In genomic region chr2:54085430-54086087, GRCm38 (mm10) we compare ENCODE assay signal across 7 mouse cellular contexts. TPM values are rescaled to one million over a fixed set of nuclear protein-coding genes. Genes with fewer than 3 reads are reported as not detected.
A peak's percentile ranks its signal among the peaks of the same experiment; 100 is the strongest.
DNase-seq lines count a peak whose midpoint lies in the region; ATAC-seq and TF ChIP-seq lines count a peak whose summit lies in the region.

Gene Rprm (minus strand): TSS chr2:54085552.

- peak; percentile 96 for TF ChIP-seq CTCF in midbrain, postnatal 0 days (IDR thresholded peaks at IDR 0.05)

- WGBS in heart, embryonic 12.5 days: 2% methylated on average over 27 of the region's 27 CpGs
- WGBS in kidney, embryonic 16.5 days: 5% methylated on average over 26 of the region's 27 CpGs
- WGBS in limb, embryonic 15.5 days: 6% methylated on average over 27 of the region's 27 CpGs
- WGBS in midbrain, postnatal 0 days: 5% methylated on average over 27 of the region's 27 CpGs

- H3K4me1 ChIP-seq in brown adipose tissue, adult 24 weeks (ENCODE audit: control insufficient read depth, insufficient read depth, insufficient read length, low read length): no peaks in the 10 kb centered on the region
- H3K4me1 ChIP-seq in heart, embryonic 12.5 days (replicated peaks): peaks cover 15% of the 10 kb centered on the region
- peaks cover 12% of the 10 kb centered on the region; the same call in 1 of the 2 replicates for H3K4me1 ChIP-seq in kidney, embryonic 16.5 days (ENCODE audit: insufficient read depth, low read length)
- peaks cover 18% of the 10 kb centered on the region; the same call in 1 of the 2 replicates for H3K4me1 ChIP-seq in limb, embryonic 15.5 days
- H3K4me1 ChIP-seq in midbrain, postnatal 0 days (ENCODE audit: insufficient read depth, low read length): peaks cover 5% of the 10 kb centered on the region; the same call in 1 of the 2 replicates

- H3K4me2 ChIP-seq in heart, embryonic 12.5 days: peak within 1 kb of the TSS; percentile 89
- peak within 1 kb of the TSS; percentile 62 for H3K4me2 ChIP-seq in kidney, embryonic 16.5 days (replicated peaks; ENCODE audit: low read depth, low read length)
- peak within 1 kb of the TSS; percentile 91 for H3K4me2 ChIP-seq in limb, embryonic 15.5 days
- peak within 1 kb of the TSS; percentile 89 for H3K4me2 ChIP-seq in midbrain, postnatal 0 days (ENCODE audit: low read depth, low read length, poor library complexity, severe bottlenecking)

- no peaks in the 10 kb centered on the region for H3K36me3 ChIP-seq in heart, embryonic 12.5 days
- H3K36me3 ChIP-seq in kidney, embryonic 16.5 days (ENCODE audit: insufficient read depth, low read length): no peaks in the 10 kb centered on the region
- H3K36me3 ChIP-seq in limb, embryonic 15.5 days: no peaks in the 10 kb centered on the region
- H3K36me3 ChIP-seq in midbrain, postnatal 0 days (ENCODE audit: insufficient read depth, low read length): no peaks in the 10 kb centered on the region

- H3K9ac ChIP-seq in heart, embryonic 12.5 days: peak within 1 kb of the TSS; percentile 21; the same call in 1 of the 2 replicates
- peak within 1 kb of the TSS; percentile 47 for H3K9ac ChIP-seq in kidney, embryonic 16.5 days (replicated peaks; ENCODE audit: low read length)
- 0 out of 2 replicates have a peak within 1 kb of the TSS, but pooled peaks have one; percentile 14 for H3K9ac ChIP-seq in limb, embryonic 15.5 days
- peak within 1 kb of the TSS; percentile 56 for H3K9ac ChIP-seq in midbrain, postnatal 0 days (replicated peaks; ENCODE audit: low read length, poor library complexity, severe bottlenecking)

- ATAC-seq in heart, embryonic 12.5 days (ENCODE audit: insufficient number of reproducible peaks, low FRiP score): peak; percentile 88
- ATAC-seq in kidney, embryonic 16.5 days (ENCODE audit: low FRiP score, low TSS enrichment): peak; percentile 97
- peak; percentile 88 for ATAC-seq in limb, embryonic 15.5 days (ENCODE audit: insufficient number of reproducible peaks, low FRiP score, low TSS enrichment, low read depth)
- peak; percentile 93 for ATAC-seq in midbrain, postnatal 0 days (ENCODE audit: low FRiP score)

- no peak within 1 kb of the TSS for H3K27ac ChIP-seq in brown adipose tissue, adult 24 weeks (replicated peaks; ENCODE audit: low read depth, low read length)
- no peak within 1 kb of the TSS for H3K27ac ChIP-seq in heart, embryonic 12.5 days (ENCODE audit: poor library complexity, severe bottlenecking)
- H3K27ac ChIP-seq in kidney, embryonic 16.5 days (ENCODE audit: low read length): peak within 1 kb of the TSS; percentile 26
- peak within 1 kb of the TSS; percentile 38; the same call in 1 of the 2 replicates for H3K27ac ChIP-seq in limb, embryonic 15.5 days
- H3K27ac ChIP-seq in midbrain, postnatal 0 days (ENCODE audit: low read depth, low read length): no peak within 1 kb of the TSS

- no peaks in the 10 kb centered on the region for H3K9me3 ChIP-seq in heart, embryonic 12.5 days (replicated peaks)
- H3K9me3 ChIP-seq in kidney, embryonic 16.5 days (ENCODE audit: low read length): no peaks in the 10 kb centered on the region
- no peaks in the 10 kb centered on the region for H3K9me3 ChIP-seq in limb, embryonic 15.5 days
- H3K9me3 ChIP-seq in midbrain, postnatal 0 days (ENCODE audit: low read length): no peaks in the 10 kb centered on the region

- peak; percentile 21 for DNase-seq in fibroblast of lung, adult 2 months (ENCODE audit: low read depth)
- peak; percentile 94 for DNase-seq in midbrain, postnatal 0 days (ENCODE audit: low spot score)
- peak; percentile 49 to 82 for DNase-seq in spleen, postnatal 4 days (ENCODE audit: low spot score in 2 of 2)

- H3K27me3 ChIP-seq in heart, embryonic 12.5 days (replicated peaks): peaks cover 29% of the 10 kb centered on the region
- H3K27me3 ChIP-seq in kidney, embryonic 16.5 days (ENCODE audit: insufficient read depth, low read length): peaks cover 24% of the 10 kb centered on the region
- H3K27me3 ChIP-seq in limb, embryonic 15.5 days: peaks cover 18% of the 10 kb centered on the region
- H3K27me3 ChIP-seq in midbrain, postnatal 0 days (ENCODE audit: insufficient read depth, low read length): no peaks in the 10 kb centered on the region

- peak within 1 kb of the TSS; percentile 41 for H3K4me3 ChIP-seq in brown adipose tissue, adult 24 weeks (ENCODE audit: insufficient read depth, low read depth, low read length)
- H3K4me3 ChIP-seq in heart, embryonic 12.5 days: peak within 1 kb of the TSS; percentile 53
- peak within 1 kb of the TSS; percentile 46 for H3K4me3 ChIP-seq in kidney, embryonic 16.5 days (ENCODE audit: low read length)
- peak within 1 kb of the TSS; percentile 56 for H3K4me3 ChIP-seq in limb, embryonic 15.5 days
- peak within 1 kb of the TSS; percentile 58 for H3K4me3 ChIP-seq in midbrain, postnatal 0 days (ENCODE audit: low read depth, low read length)

RNA-seq across cellular contexts. Expression of gene Rprm, which starts in this region (rescaled TPM):
- not detected in 2 replicates for polyA plus RNA-seq in brown adipose tissue, adult 24 weeks (2012; ENCODE audit: insufficient read depth, insufficient read length, missing spikeins)
- 1.2 and 1.3 TPM in 2 replicates for polyA plus RNA-seq in heart, embryonic 12.5 days (2016; fragmentation: Nextera tagmentation; extraction: Ambion mirVana)
- polyA plus RNA-seq in kidney, embryonic 16.5 days (2015; fragmentation: Nextera tagmentation; extraction: Ambion mirVana): 86.6 and 87.7 TPM in 2 replicates
- 24.9 and 36.3 TPM in 2 replicates for polyA plus RNA-seq in limb, embryonic 15.5 days (2015; fragmentation: Nextera tagmentation; extraction: Ambion mirVana)
- 70.5 and 75.0 TPM in 2 replicates for total RNA-seq in midbrain, postnatal 0 days (2014; rRNA removed)
- polyA plus RNA-seq in midbrain, postnatal 0 days (2015; fragmentation: Nextera tagmentation; extraction: Ambion mirVana): 142 and 146 TPM in 2 replicates

Comparison
In these comparisons a context has a peak if more than half of its experiments do, and no peak if none do; other contexts are left out.
1. RNA of gene Rprm (polyA plus RNA-seq): 142 to 146 TPM in midbrain, postnatal 0 days, 86.6 to 87.7 TPM in kidney, embryonic 16.5 days and 24.9 to 36.3 TPM in limb, embryonic 15.5 days; 1.2 to 1.3 TPM in heart, embryonic 12.5 days and not detected in brown adipose tissue, adult 24 weeks; every median in the first group is over 10 times any median in the second.
2. H3K27ac ChIP-seq: peak in kidney, embryonic 16.5 days (single experiment) and limb, embryonic 15.5 days (single experiment); none in brown adipose tissue, adult 24 weeks (single experiment), heart, embryonic 12.5 days (single experiment) and midbrain, postnatal 0 days (single experiment).
3. DNase-seq: peak in every context shown above with its lines; median percentile 94 in midbrain, postnatal 0 days; 66 in spleen, postnatal 4 days; 21 in fibroblast of lung, adult 2 months.
4. Peak in every context shown above with its lines, with median percentiles within 50 percentile points of each other: H3K4me3 ChIP-seq, ATAC-seq, H3K4me2 ChIP-seq and H3K9ac ChIP-seq.